Mouse (Mus musculus): ENCODE measurements around the gene Pxmp2.
A peak's percentile ranks its signal among the peaks of the same experiment; 100 is the strongest.

- TF ChIP-seq SIN3A (IDR thresholded peaks at IDR 0.05; ENCODE audit: low read length) (no peak), MEF2A (IDR thresholded peaks at IDR 0.05; ENCODE audit: borderline replicate concordance, low read depth, low read length) (no peak), HCFC1 (IDR thresholded peaks at IDR 0.05; ENCODE audit: low read depth, low read length) (no peak), NELFE (IDR thresholded peaks at IDR 0.05; ENCODE audit: low read depth, low read length) (no peak), RCOR1 (conservative IDR thresholded peaks at IDR 0.05; ENCODE audit: low read depth, low read length) (no peak), CTCF (conservative IDR thresholded peaks at IDR 0.05 in 1 of 2, IDR thresholded peaks at IDR 0.05 in 1 of 2; ENCODE audit: low read depth in 2 of 2, low read length in 2 of 2) (peak in 1 of 2 experiments; percentile 40; a peak in 2 of 4 replicates)
Measured at GRCm38 (mm10) chr5:110231638-110232037, 54.3 kb downstream of the Pxmp2 start.
